Mouse (Mus musculus) bone marrow macrophage, adult 2 months (primary cell): ENCODE data around the gene Gm8439.

Source experiments
- CTCF ChIP-seq: IDR thresholded peaks from 2 replicates; pipeline ENCODE4 v1.5.1; 2012; ENCODE audit warnings: low read depth, mild to moderate bottlenecking, low read length, moderate library complexity
- POLR2A ChIP-seq: IDR thresholded peaks from 2 replicates; pipeline ENCODE4 v1.6.1; 2012; ENCODE audit warnings: mild to moderate bottlenecking, low read depth, low read length, borderline replicate concordance

GRCm38 (mm10) chr4:120581711-120582110, 6.8 kb upstream of the Gm8439 start:
- no peak for TF ChIP-seq CTCF
- no peak for TF ChIP-seq POLR2A
